Mouse (Mus musculus): ENCODE measurements around the gene Cfap46.

- TF ChIP-seq CTCF (IDR thresholded peaks at IDR 0.05; ENCODE audit: control insufficient read depth, insufficient read depth, low read length) (no peak), POLR2A (IDR thresholded peaks at IDR 0.05; ENCODE audit: borderline replicate concordance, control insufficient read depth, low read depth, low read length) (no peak)
These were observed 112.8 kb downstream of the Cfap46 start for GRCm38 (mm10) chr7:139570788-139571187.
